Mouse (Mus musculus) embryonic facial prominence, embryonic 13.5 days (tissue): Measurements from ENCODE around the gene Sh3bp4. TPM values are rescaled to one million over a fixed set of nuclear protein-coding genes. Genes with fewer than 3 reads are reported as not detected.

Experiments used
- ATAC-seq: fragments of 200-750 bp; cut with Nextera tagmentation; 2 replicates; pipeline ENCODE4 v1.8.0; 2017; ENCODE audit warnings: low read depth; ENCODE audit not compliant: insufficient number of reproducible peaks, insufficient read depth, low FRiP score, low TSS enrichment
- H3K27ac ChIP-seq: fragments of 300-500 bp; sonication (generic); 2 replicates; pipeline ENCODE4 v1.5.1; 2015; ENCODE audit warnings: moderate library complexity, mild to moderate bottlenecking, inconsistent platforms
- H3K27me3 ChIP-seq: fragments of 300-500 bp; sonication (generic); 2 replicates; pipeline ENCODE4 v1.6.1; 2015; ENCODE audit warnings: mild to moderate bottlenecking, inconsistent platforms
- H3K36me3 ChIP-seq: fragments of 300-500 bp; sonication (generic); 2 replicates; pipeline ENCODE4 v1.6.1; 2015; ENCODE audit warnings: mild to moderate bottlenecking, inconsistent platforms
- H3K4me1 ChIP-seq: fragments of 300-500 bp; sonication (generic); 2 replicates; pipeline ENCODE4 v1.6.1; 2015; ENCODE audit warnings: inconsistent platforms
- H3K4me2 ChIP-seq: fragments of 300-500 bp; sonication (generic); 2 replicates; pipeline ENCODE4 v1.6.1; 2015; ENCODE audit warnings: moderate library complexity, mild to moderate bottlenecking, inconsistent platforms
- H3K4me3 ChIP-seq: fragments of 300-500 bp; sonication (generic); 2 replicates; pipeline ENCODE4 v1.5.1; 2015; ENCODE audit warnings: mild to moderate bottlenecking, inconsistent platforms
- H3K9ac ChIP-seq: fragments of 300-500 bp; sonication (generic); 2 replicates; pipeline ENCODE4 v1.6.1; 2015; ENCODE audit warnings: mild to moderate bottlenecking, inconsistent platforms
- H3K9me3 ChIP-seq: fragments of 300-500 bp; sonication (generic); 2 replicates; pipeline ENCODE4 v1.6.1; 2016; ENCODE audit warnings: inconsistent platforms
- WGBS: fragments of 180-500 bp; shearing (Covaris S2); methylation state at CpG from one replicate; pipeline ENCODE4 v1.1.7; 2015; ENCODE audit warnings: mixed read lengths; 5-methylcytosine and 5-hydroxymethylcytosine counted together
- polyA plus RNA-seq: library from polyadenylated mRNA; unstranded; fragments of >200 nt; fragmentation: Nextera tagmentation; extraction: Ambion mirVana; gene quantifications from 2 replicates; pipeline ENCODE4 v1.2.1, GENCODE M21; 2015

Gene Sh3bp4
- polyA plus RNA-seq, 1 experiment from 2014 or later, result 26.1 TPM

- 77% methylated on average over 1 of the region's 1 CpGs for WGBS
- no peaks in the 10 kb centered on the region for H3K9me3 ChIP-seq
- no peak for ATAC-seq
- H3K27ac ChIP-seq, result no peak overlapping the region
- H3K27me3 ChIP-seq, result no peaks in the 10 kb centered on the region
- H3K36me3 ChIP-seq, result no peaks in the 10 kb centered on the region; the same call in 1 of the 2 replicates
- H3K4me3 ChIP-seq, result no peak overlapping the region
- H3K4me1 ChIP-seq, result peaks cover 50% of the 10 kb centered on the region
- H3K4me2 ChIP-seq, result no peak overlapping the region
- H3K9ac ChIP-seq, result no peak overlapping the region
Measured at GRCm38 (mm10) chr1:89112544-89112943, 42.3 kb downstream of the Sh3bp4 start.

GRCm38 (mm10) chr1:89113731-89114130, 43.5 kb downstream of the Sh3bp4 start:
- WGBS, result 88% methylated on average over 3 of the region's 3 CpGs
- Histone ChIP-seq H3K4me1 (peaks cover 44% of the 10 kb centered on the region), H3K9me3 (no peaks in the 10 kb centered on the region), H3K27ac (no peak overlapping the region), H3K27me3 (no peaks in the 10 kb centered on the region), H3K36me3 (no peaks in the 10 kb centered on the region; the same call in 1 of the 2 replicates), H3K4me2 (no peak overlapping the region), H3K4me3 (no peak overlapping the region), H3K9ac (no peak overlapping the region)
- no peak for ATAC-seq

- Histone ChIP-seq H3K4me2 (no peak overlapping the region), H3K27ac (no peak overlapping the region), H3K9me3 (no peaks in the 10 kb centered on the region), H3K4me3 (no peak overlapping the region), H3K4me1 (peaks cover 45% of the 10 kb centered on the region), H3K9ac (no peak overlapping the region), H3K36me3 (no peaks in the 10 kb centered on the region; the same call in none of the 2 replicates), H3K27me3 (no peaks in the 10 kb centered on the region)
- no peak for ATAC-seq
- 84% methylated on average over 5 of the region's 5 CpGs for WGBS
Measured at GRCm38 (mm10) chr1:89117062-89117461, 46.8 kb downstream of the Sh3bp4 start.

GRCm38 (mm10) chr1:89118076-89118475, 47.9 kb downstream of the Sh3bp4 start:
- WGBS, result 74% methylated on average over 3 of the region's 3 CpGs
- no peak overlapping the region for H3K27ac ChIP-seq

GRCm38 (mm10) chr1:89118836-89119235, 48.6 kb downstream of the Sh3bp4 start:
- Histone ChIP-seq H3K27me3 (no peaks in the 10 kb centered on the region), H3K4me1 (peaks cover 55% of the 10 kb centered on the region), H3K9me3 (no peaks in the 10 kb centered on the region), H3K4me2 (no peak overlapping the region), H3K4me3 (no peak overlapping the region), H3K9ac (no peak overlapping the region), H3K36me3 (no peaks in the 10 kb centered on the region; the same call in 1 of the 2 replicates), H3K27ac (no peak overlapping the region)
- ATAC-seq, result no peak
- WGBS, result 84% methylated on average over 5 of the region's 5 CpGs

More at GRCm38 (mm10) chr1:89118076-89118475, 47.9 kb downstream of the Sh3bp4 start:
- Histone ChIP-seq H3K36me3 (no peaks in the 10 kb centered on the region; the same call in 1 of the 2 replicates), H3K4me3 (no peak overlapping the region), H3K9me3 (no peaks in the 10 kb centered on the region), H3K27me3 (no peaks in the 10 kb centered on the region), H3K9ac (no peak overlapping the region), H3K4me2 (no peak overlapping the region), H3K4me1 (peaks cover 47% of the 10 kb centered on the region)
- ATAC-seq, result no peak

- Histone ChIP-seq H3K27me3 (no peaks in the 10 kb centered on the region), H3K4me3 (no peak overlapping the region), H3K36me3 (no peaks in the 10 kb centered on the region; the same call in 1 of the 2 replicates), H3K4me2 (no peak overlapping the region), H3K9me3 (no peaks in the 10 kb centered on the region), H3K27ac (no peak overlapping the region), H3K9ac (no peak overlapping the region), H3K4me1 (peaks cover 65% of the 10 kb centered on the region)
- ATAC-seq, result no peak
- WGBS, result 71% methylated on average over 4 of the region's 4 CpGs
Measured at GRCm38 (mm10) chr1:89120290-89120689, 50.1 kb downstream of the Sh3bp4 start.

GRCm38 (mm10) chr1:89121466-89121865, 51.3 kb downstream of the Sh3bp4 start:
- Histone ChIP-seq H3K4me1 (peaks cover 65% of the 10 kb centered on the region), H3K4me3 (no peak overlapping the region), H3K27ac (peak overlapping the region; percentile 48), H3K9me3 (no peaks in the 10 kb centered on the region), H3K36me3 (no peaks in the 10 kb centered on the region; the same call in 1 of the 2 replicates), H3K9ac (no peak overlapping the region), H3K4me2 (no peak overlapping the region), H3K27me3 (no peaks in the 10 kb centered on the region)
- ATAC-seq, result no peak
- 46% methylated on average over 8 of the region's 8 CpGs for WGBS

GRCm38 (mm10) chr1:89122376-89122775, 52.2 kb downstream of the Sh3bp4 start:
- Histone ChIP-seq H3K4me2 (no peak overlapping the region), H3K4me1 (peaks cover 60% of the 10 kb centered on the region), H3K27ac (no peak overlapping the region), H3K36me3 (peaks cover 4% of the 10 kb centered on the region; the same call in 1 of the 2 replicates), H3K9ac (no peak overlapping the region), H3K27me3 (no peaks in the 10 kb centered on the region), H3K9me3 (peaks cover 4% of the 10 kb centered on the region; the same call in 1 of the 2 replicates), H3K4me3 (no peak overlapping the region)
- 87% methylated on average over 5 of the region's 5 CpGs for WGBS
- no peak for ATAC-seq

GRCm38 (mm10) chr1:89124076-89124475, 53.9 kb downstream of the Sh3bp4 start:
- Histone ChIP-seq H3K27me3 (no peaks in the 10 kb centered on the region), H3K27ac (no peak overlapping the region), H3K4me3 (no peak overlapping the region), H3K36me3 (peaks cover 4% of the 10 kb centered on the region; the same call in 1 of the 2 replicates), H3K4me1 (peaks cover 50% of the 10 kb centered on the region), H3K9me3 (peaks cover 4% of the 10 kb centered on the region; the same call in 1 of the 2 replicates), H3K4me2 (no peak overlapping the region), H3K9ac (no peak overlapping the region)
- WGBS, result 78% methylated on average over 7 of the region's 7 CpGs
- no peak for ATAC-seq

- no peak for ATAC-seq
- no peak overlapping the region for H3K9ac ChIP-seq
- no peak overlapping the region for H3K4me2 ChIP-seq
- peaks cover 12% of the 10 kb centered on the region; the same call in 1 of the 2 replicates for H3K36me3 ChIP-seq
- H3K27ac ChIP-seq, result no peak overlapping the region
- H3K27me3 ChIP-seq, result no peaks in the 10 kb centered on the region
- peaks cover 34% of the 10 kb centered on the region for H3K4me1 ChIP-seq
- WGBS, result 97% methylated on average over 3 of the region's 3 CpGs
- no peak overlapping the region for H3K4me3 ChIP-seq
- peaks cover 4% of the 10 kb centered on the region; the same call in 1 of the 2 replicates for H3K9me3 ChIP-seq
Measured at GRCm38 (mm10) chr1:89127163-89127562, 56.9 kb downstream of the Sh3bp4 start.

- WGBS, result 53% methylated on average over 6 of the region's 6 CpGs
- ATAC-seq, result 0 out of 2 replicates have a peak, but pooled peaks have one; percentile 49
Measured at GRCm38 (mm10) chr1:89130429-89130828, 60.2 kb downstream of the Sh3bp4 start.

GRCm38 (mm10) chr1:89131018-89131540, 60.9 kb downstream of the Sh3bp4 start:
- H3K27me3 ChIP-seq, result no peaks in the 10 kb centered on the region
- H3K9me3 ChIP-seq, result peaks cover 4% of the 10 kb centered on the region; the same call in 1 of the 2 replicates
- ATAC-seq, result no peak
- 74% methylated on average over 14 of the region's 14 CpGs for WGBS
- no peak overlapping the region for H3K9ac ChIP-seq
- peaks cover 32% of the 10 kb centered on the region for H3K4me1 ChIP-seq
- no peak overlapping the region for H3K4me3 ChIP-seq
- no peak overlapping the region for H3K4me2 ChIP-seq
- H3K27ac ChIP-seq, result 0 out of 2 replicates have a peak overlapping the region, but pooled peaks have one; percentile 28
- peaks cover 12% of the 10 kb centered on the region; the same call in 1 of the 2 replicates for H3K36me3 ChIP-seq

More at GRCm38 (mm10) chr1:89130429-89130828, 60.2 kb downstream of the Sh3bp4 start:
- Histone ChIP-seq H3K9ac (no peak overlapping the region), H3K27me3 (no peaks in the 10 kb centered on the region), H3K36me3 (peaks cover 12% of the 10 kb centered on the region; the same call in 1 of the 2 replicates), H3K4me3 (no peak overlapping the region), H3K27ac (0 out of 2 replicates have a peak overlapping the region, but pooled peaks have one; percentile 28), H3K9me3 (peaks cover 4% of the 10 kb centered on the region; the same call in 1 of the 2 replicates), H3K4me2 (no peak overlapping the region), H3K4me1 (peaks cover 25% of the 10 kb centered on the region)
